Mouse (Mus musculus) spleen, adult 2 months (tissue): Measurements from ENCODE around the gene B4galt7. TPM values are rescaled to one million over a fixed set of nuclear protein-coding genes. Genes with fewer than 3 reads are reported as not detected.

Experiments used
- DNase-seq, 2 experiments: peaks; one replicate each; pipeline versions ENCODE4 v3.0.0 to v3.0.0-alpha.2; 2012 to 2021; ENCODE audit warnings: low spot score in 2 of 2, low read depth in 1 of 2
- H3K27ac ChIP-seq: fragments of 200-500 bp; 2 replicates; pipeline ENCODE4 v1.5.1; 2012; ENCODE audit warnings: low read length, inconsistent platforms; ENCODE audit not compliant: insufficient read depth
- H3K27me3 ChIP-seq: fragments of 200-500 bp; 2 replicates; pipeline ENCODE4 v1.6.1; 2012; ENCODE audit warnings: mild to moderate bottlenecking, moderate library complexity, low read length, inconsistent platforms; ENCODE audit not compliant: control insufficient read depth, insufficient read depth
- H3K36me3 ChIP-seq: fragments of 200-500 bp; 2 replicates; pipeline ENCODE4 v1.6.1; 2012; ENCODE audit warnings: mild to moderate bottlenecking, low read length, inconsistent platforms; ENCODE audit not compliant: control insufficient read depth, insufficient read depth
- H3K4me1 ChIP-seq: fragments of 200-500 bp; 2 replicates; pipeline ENCODE4 v1.6.1; 2011; ENCODE audit warnings: inconsistent platforms; ENCODE audit not compliant: control insufficient read depth, insufficient read depth, insufficient read length
- H3K4me3 ChIP-seq: fragments of 200-500 bp; 2 replicates; pipeline ENCODE4 v1.5.1; 2011; ENCODE audit warnings: mild to moderate bottlenecking, inconsistent platforms; ENCODE audit not compliant: insufficient read depth, insufficient read length; ENCODE audit errors: extremely low read depth
- CTCF ChIP-seq: fragments of 200-500 bp; IDR thresholded peaks from 2 replicates; pipeline ENCODE4 v1.5.1; 2011; ENCODE audit warnings: mild to moderate bottlenecking, inconsistent platforms; ENCODE audit not compliant: insufficient read depth, insufficient read length, insufficient replicate concordance; ENCODE audit errors: extremely low read depth
- POLR2A ChIP-seq: fragments of 200-500 bp; IDR thresholded peaks from 2 replicates; pipeline ENCODE4 v1.6.1; 2011; ENCODE audit warnings: low read depth, low read length, inconsistent platforms
- WGBS: fragments of 180-500 bp; shearing (Covaris S2); methylation state at CpG from one replicate; pipeline ENCODE4 v1.1.7; 2018; 5-methylcytosine and 5-hydroxymethylcytosine counted together
- polyA plus RNA-seq: library from polyadenylated mRNA; depleted of rRNA; stranded (reverse); fragments of >200 nt; gene quantifications from 2 replicates; pipeline ENCODE4 v1.2.3, GENCODE M21; 2012

The B4galt7 gene
- polyA plus RNA-seq, 1 experiment = 22.8 TPM

DNA sequence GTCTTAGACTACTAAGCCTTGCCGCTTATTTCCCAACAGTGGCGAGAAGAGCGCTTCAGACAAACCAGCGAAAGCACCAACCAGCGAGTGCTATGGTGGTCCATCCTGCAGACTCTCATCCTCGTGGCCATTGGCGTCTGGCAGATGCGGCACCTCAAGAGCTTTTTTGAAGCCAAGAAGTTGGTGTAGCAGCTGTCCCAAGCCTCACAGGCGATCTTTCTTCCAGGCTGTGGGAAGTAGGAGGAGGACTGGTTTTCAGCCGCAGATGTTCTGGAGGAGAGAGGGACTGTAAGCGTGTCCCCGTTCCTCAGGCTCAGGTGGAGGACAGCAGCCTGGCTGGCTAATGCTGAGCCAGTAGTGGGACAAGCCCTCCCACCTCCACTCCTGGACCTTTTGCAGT is 2.9 kb upstream of the B4galt7 start:
- no peak for DNase-seq
- no peak for TF ChIP-seq CTCF
- no peak for TF ChIP-seq POLR2A
- peaks cover 24% of the 10 kb centered on the region for H3K36me3 ChIP-seq
- WGBS = 94% methylated on average over 12 of the region's 12 CpGs
- no peak overlapping the region for H3K4me3 ChIP-seq
- H3K4me1 ChIP-seq = peaks cover 5% of the 10 kb centered on the region; the same call in 1 of the 2 replicates
- no peak overlapping the region for H3K27ac ChIP-seq
- H3K27me3 ChIP-seq = no peaks in the 10 kb centered on the region

DNA sequence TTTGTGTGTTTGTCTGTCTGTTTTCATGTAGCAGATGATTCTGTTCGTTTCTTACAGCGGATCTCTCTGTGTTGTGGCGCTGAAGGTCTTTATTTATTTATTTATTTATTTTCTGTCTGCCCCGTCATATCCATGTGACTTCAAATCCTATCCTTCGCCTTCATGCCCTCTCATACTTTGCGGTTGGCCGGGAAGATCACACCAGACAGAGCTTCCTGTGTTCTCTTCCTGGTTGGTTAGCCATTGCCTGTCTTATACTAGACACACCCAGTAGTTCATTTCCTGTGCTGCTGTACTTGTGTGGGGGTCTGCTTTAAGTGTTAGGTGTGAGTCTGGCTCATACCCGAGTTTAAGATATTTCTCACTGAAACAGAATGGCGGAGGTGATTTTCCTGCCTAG is 961 bp downstream of the B4galt7 start:
- peak overlapping the region; percentile 62 for H3K27ac ChIP-seq
- H3K27me3 ChIP-seq = no peaks in the 10 kb centered on the region
- H3K4me3 ChIP-seq = peak overlapping the region; percentile 96; the same call in 1 of the 2 replicates
- TF ChIP-seq CTCF (no peak), POLR2A (no peak)
- peaks cover 5% of the 10 kb centered on the region; the same call in 1 of the 2 replicates for H3K4me1 ChIP-seq
- DNase-seq = peak in 1 of 2 experiments; percentile 18
- peaks cover 19% of the 10 kb centered on the region for H3K36me3 ChIP-seq
- 2% methylated on average over 9 of the region's 9 CpGs for WGBS

DNA sequence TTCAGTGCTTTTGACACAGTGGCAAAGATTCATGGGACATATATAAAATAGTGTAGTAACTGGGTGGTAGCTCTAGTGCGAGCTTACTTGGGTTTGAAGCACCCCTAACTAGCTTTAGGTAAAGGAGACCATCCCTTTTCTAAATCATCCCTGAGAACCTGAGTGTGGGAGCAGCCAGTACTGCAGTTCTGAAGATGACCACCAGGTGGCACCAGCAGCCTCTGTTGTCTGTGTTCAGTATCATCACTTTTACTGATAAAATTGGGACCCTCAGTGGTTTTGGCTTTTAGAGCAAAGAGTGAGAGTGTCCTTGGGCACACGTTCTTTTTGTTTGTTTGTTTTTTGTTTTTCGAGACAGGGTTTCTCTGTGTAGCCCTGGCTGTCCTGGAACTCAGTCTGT is 1.9 kb downstream of the B4galt7 start:
- DNase-seq = peak in 1 of 2 experiments; percentile 78
- H3K27me3 ChIP-seq = no peaks in the 10 kb centered on the region
- H3K27ac ChIP-seq = no peak overlapping the region
- H3K36me3 ChIP-seq = peaks cover 13% of the 10 kb centered on the region
- H3K4me3 ChIP-seq = no peak overlapping the region
- TF ChIP-seq POLR2A (no peak), CTCF (peak; percentile 82; the same call in 1 of the 2 replicates)
- 3% methylated on average over 3 of the region's 3 CpGs for WGBS
- peaks cover 5% of the 10 kb centered on the region; the same call in 1 of the 2 replicates for H3K4me1 ChIP-seq

DNA sequence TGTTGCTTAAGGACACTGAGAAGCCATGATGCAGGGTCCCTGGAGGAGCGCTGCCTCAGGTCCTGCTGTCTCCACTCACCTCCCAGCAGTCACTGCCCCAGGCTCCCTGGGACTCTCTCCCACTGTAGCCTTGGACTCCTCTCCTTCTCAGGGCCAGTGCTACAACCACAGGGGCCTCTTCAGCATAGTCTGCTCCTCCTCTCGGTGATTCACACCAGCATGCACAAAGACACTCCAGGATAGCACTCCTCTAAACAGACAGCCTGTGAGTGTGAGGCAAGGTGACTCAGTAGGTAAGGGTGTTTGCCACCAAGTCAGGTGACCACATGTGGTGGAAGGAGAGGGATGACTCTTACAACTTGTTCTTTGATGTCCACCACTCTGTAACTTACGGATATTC is 4.9 kb downstream of the B4galt7 start:
- DNase-seq = no peak
- H3K27ac ChIP-seq = no peak overlapping the region
- H3K27me3 ChIP-seq = no peaks in the 10 kb centered on the region
- H3K4me1 ChIP-seq = peaks cover 1% of the 10 kb centered on the region; the same call in 1 of the 2 replicates
- no peak overlapping the region for H3K4me3 ChIP-seq
- peaks cover 22% of the 10 kb centered on the region for H3K36me3 ChIP-seq
- WGBS = 90% methylated on average over 3 of the region's 3 CpGs
- no peak for TF ChIP-seq CTCF
- TF ChIP-seq POLR2A = no peak

DNA sequence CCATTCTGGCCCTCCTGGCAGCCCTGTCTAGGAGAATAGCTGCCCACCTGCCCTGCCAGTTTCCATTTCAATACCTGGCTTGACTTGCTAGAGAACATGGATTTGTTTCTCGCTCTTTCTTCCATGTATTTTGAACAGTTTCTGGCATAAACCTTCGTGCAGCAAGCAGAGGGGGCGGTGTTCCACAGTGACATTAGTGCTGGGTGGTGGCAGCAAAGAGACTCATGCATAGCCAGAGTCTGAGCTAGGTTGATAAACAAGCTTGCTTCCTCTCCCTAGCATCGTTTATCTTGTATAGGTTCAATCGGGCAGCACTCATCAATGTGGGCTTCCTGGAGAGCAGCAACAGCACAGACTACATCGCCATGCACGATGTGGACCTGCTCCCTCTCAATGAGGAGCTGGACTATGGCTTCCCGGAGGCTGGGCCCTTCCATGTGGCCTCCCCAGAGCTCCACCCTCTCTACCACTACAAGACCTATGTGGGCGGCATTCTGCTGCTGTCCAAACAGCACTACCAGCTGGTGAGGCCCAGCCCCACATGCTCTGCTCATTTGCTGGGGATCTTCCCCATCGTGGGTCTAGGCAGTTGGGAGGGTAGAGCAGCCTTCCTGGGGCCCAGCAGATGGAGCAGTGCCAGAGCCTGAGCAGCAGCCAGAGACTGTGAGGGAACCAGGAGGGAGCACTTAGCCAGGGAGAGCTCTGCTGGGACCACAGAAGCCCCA is 7.4 kb downstream of the B4galt7 start:
- H3K4me3 ChIP-seq = no peak overlapping the region
- no peak for DNase-seq
- TF ChIP-seq CTCF (no peak), POLR2A (no peak)
- H3K27me3 ChIP-seq = no peaks in the 10 kb centered on the region
- 86% methylated on average over 10 of the region's 10 CpGs for WGBS
- no peaks in the 10 kb centered on the region for H3K4me1 ChIP-seq
- no peak overlapping the region for H3K27ac ChIP-seq
- H3K36me3 ChIP-seq = peaks cover 28% of the 10 kb centered on the region

DNA sequence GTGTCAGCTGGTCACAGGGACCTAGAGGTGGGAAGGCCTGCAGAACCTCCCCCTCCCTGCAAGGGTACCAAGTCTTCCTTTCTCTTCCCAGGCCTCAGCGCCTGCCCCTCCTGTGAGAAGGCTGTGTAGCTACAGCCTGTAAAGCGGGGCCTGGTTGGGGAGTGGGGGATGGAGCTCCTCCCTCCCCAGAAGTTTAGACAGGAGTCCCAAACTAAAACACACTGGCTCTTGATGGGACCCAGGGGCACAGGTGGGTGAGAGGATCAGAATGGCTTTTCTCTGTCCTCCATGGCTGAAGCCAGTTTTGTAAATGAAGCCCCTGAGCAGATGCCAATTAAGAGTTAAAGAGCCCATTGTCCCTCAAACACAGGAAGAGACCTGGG is 7.9 kb downstream of the B4galt7 start:
- DNase-seq = no peak
- no peak for TF ChIP-seq CTCF
- no peak for TF ChIP-seq POLR2A
- 94% methylated on average over 2 of the region's 2 CpGs for WGBS
- H3K27me3 ChIP-seq = no peaks in the 10 kb centered on the region
- peaks cover 28% of the 10 kb centered on the region for H3K36me3 ChIP-seq
- H3K4me3 ChIP-seq = no peak overlapping the region
- H3K4me1 ChIP-seq = no peaks in the 10 kb centered on the region
- no peak overlapping the region for H3K27ac ChIP-seq

DNA sequence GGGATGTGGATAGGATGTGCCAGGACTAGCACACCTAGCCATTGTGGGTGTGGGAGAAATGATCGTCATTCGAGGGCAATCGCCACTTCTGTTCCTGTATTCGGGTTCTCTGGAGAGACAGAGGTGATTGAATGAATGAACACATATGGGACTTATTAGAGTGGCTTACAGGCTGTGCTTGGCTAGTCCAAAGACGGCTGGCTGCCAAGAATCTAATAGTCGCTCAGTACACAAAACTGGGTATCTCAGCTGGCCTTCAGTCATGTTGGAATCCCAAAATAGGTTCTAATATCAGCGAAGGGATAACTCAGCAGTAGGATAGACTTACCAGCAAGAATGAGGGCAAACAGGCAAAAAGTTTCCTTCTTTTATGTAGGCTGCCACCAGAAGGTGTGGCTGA is 12.3 kb downstream of the B4galt7 start:
- peaks cover 20% of the 10 kb centered on the region for H3K36me3 ChIP-seq
- H3K27ac ChIP-seq = no peak overlapping the region
- DNase-seq = no peak
- H3K4me1 ChIP-seq = no peaks in the 10 kb centered on the region
- WGBS = 91% methylated on average over 7 of the region's 7 CpGs
- no peak overlapping the region for H3K4me3 ChIP-seq
- no peak for TF ChIP-seq POLR2A
- H3K27me3 ChIP-seq = no peaks in the 10 kb centered on the region
